Mouse (Mus musculus): ENCODE measurements around the gene Gm13306.
"Not testable (repeated sequence)": the region's sequence is repeated elsewhere in the genome, so short reads cannot be mapped to it uniquely, and the experiment has no call there.

Gene Gm13306

GRCm38 (mm10) chr4:42153136-42153535 is at the start of gene Gm13306:
Gm13306 (plus strand) TSS chr4:42153436.
- not testable (repeated sequence) for DNase-seq

- DNase-seq, result not testable (repeated sequence)
Observed at GRCm38 (mm10) chr4:42114517-42114916, 38.7 kb upstream of the Gm13306 start, which contains the start of gene Gm13304. Gm13304 (plus strand) TSS chr4:42114817.

- DNase-seq, result not testable (repeated sequence)
Observed at GRCm38 (mm10) chr4:42168503-42168902, 15.3 kb downstream of the Gm13306 start, which contains the start of gene Gm13305. Gm13305 (minus strand) TSS chr4:42168603.

GRCm38 (mm10) chr4:42178243-42178642 is 25.0 kb downstream of the Gm13306 start:
- not testable (repeated sequence) for DNase-seq

- not testable (repeated sequence) for DNase-seq
Observed at GRCm38 (mm10) chr4:42183234-42184197, 30.3 kb downstream of the Gm13306 start.

GRCm38 (mm10) chr4:42184324-42184979 is 31.2 kb downstream of the Gm13306 start:
- DNase-seq, result not testable (repeated sequence)

GRCm38 (mm10) chr4:42184980-42185372 is 31.7 kb downstream of the Gm13306 start:
- DNase-seq, result not testable (repeated sequence)
